Mouse (Mus musculus): ENCODE data around the gene Ube3b. TPM values are rescaled to one million over a fixed set of nuclear protein-coding genes. Genes with fewer than 3 reads are reported as not detected.

Ube3b gene
- total RNA-seq (2021), result 10 to 100 TPM; 62.7 to 67.8 TPM
- long read RNA-seq, experiment 1, full-length matches to known transcripts, result 22 of 38 reads
- long read RNA-seq, experiment 1, partial matches to known transcripts, result 13 of 38 reads
- long read RNA-seq, experiment 1, other reads (novel, unspliced or antisense), result 3 of 38 reads
- long read RNA-seq, experiment 2, full-length matches to known transcripts, result 1 of 21 reads
- long read RNA-seq, experiment 2, partial matches to known transcripts, result 18 of 21 reads
- long read RNA-seq, experiment 2, other reads (novel, unspliced or antisense), result 2 of 21 reads

- DNase-seq (ENCODE audit: low spot score in 2 of 2), result peak; percentile 80 to 81
Observed at GRCm38 (mm10) chr5:114380209-114381012, at the start of gene Ube3b, which contains the start of gene Kctd10. TSS of gene Ube3b (plus strand) at chr5:114380607. TSS of gene Kctd10 (minus strand) at chr5:114380508.

- no peak for DNase-seq (ENCODE audit: low spot score in 2 of 2)
Observed at GRCm38 (mm10) chr5:114342996-114343395, 37.4 kb upstream of the Ube3b start.

GRCm38 (mm10) chr5:114343612-114344011, 36.8 kb upstream of the Ube3b start:
- DNase-seq (ENCODE audit: low spot score in 2 of 2), result no peak

GRCm38 (mm10) chr5:114345538-114345937, 34.9 kb upstream of the Ube3b start:
- DNase-seq (ENCODE audit: low spot score in 2 of 2), result no peak

GRCm38 (mm10) chr5:114347005-114347404, 33.4 kb upstream of the Ube3b start:
- DNase-seq (ENCODE audit: low spot score in 2 of 2), result no peak

- DNase-seq (ENCODE audit: low spot score in 2 of 2), result no peak
Observed at GRCm38 (mm10) chr5:114351490-114351889, 28.9 kb upstream of the Ube3b start.

- peak; percentile 36 to 58 for DNase-seq (ENCODE audit: low spot score in 2 of 2)
Observed at GRCm38 (mm10) chr5:114356250-114356935, 24.0 kb upstream of the Ube3b start.

GRCm38 (mm10) chr5:114356936-114357751, 23.3 kb upstream of the Ube3b start:
- no peak for DNase-seq (ENCODE audit: low spot score in 2 of 2)

GRCm38 (mm10) chr5:114358833-114359232, 21.6 kb upstream of the Ube3b start:
- DNase-seq (ENCODE audit: low spot score in 2 of 2), result no peak

GRCm38 (mm10) chr5:114359586-114359985, 20.8 kb upstream of the Ube3b start:
- no peak for DNase-seq (ENCODE audit: low spot score in 2 of 2)

GRCm38 (mm10) chr5:114360968-114361367, 19.4 kb upstream of the Ube3b start:
- no peak for DNase-seq (ENCODE audit: low spot score in 2 of 2)

- peak; percentile 38 to 55 for DNase-seq (ENCODE audit: low spot score in 2 of 2)
Observed at GRCm38 (mm10) chr5:114365043-114365752, 15.2 kb upstream of the Ube3b start.

- no peak for DNase-seq (ENCODE audit: low spot score in 2 of 2)
Observed at GRCm38 (mm10) chr5:114368121-114368520, 12.3 kb upstream of the Ube3b start.

GRCm38 (mm10) chr5:114368803-114369496, 11.5 kb upstream of the Ube3b start:
- DNase-seq (ENCODE audit: low spot score in 2 of 2), result no peak

GRCm38 (mm10) chr5:114369921-114370320, 10.5 kb upstream of the Ube3b start:
- no peak for DNase-seq (ENCODE audit: low spot score in 2 of 2)

GRCm38 (mm10) chr5:114370371-114370776, 10.0 kb upstream of the Ube3b start:
- no peak for DNase-seq (ENCODE audit: low spot score in 2 of 2)

GRCm38 (mm10) chr5:114371331-114371730, 9.1 kb upstream of the Ube3b start:
- DNase-seq (ENCODE audit: low spot score in 2 of 2), result no peak

GRCm38 (mm10) chr5:114371731-114372473, 8.5 kb upstream of the Ube3b start:
- no peak for DNase-seq (ENCODE audit: low spot score in 2 of 2)

- DNase-seq (ENCODE audit: low spot score in 2 of 2), result no peak
Observed at GRCm38 (mm10) chr5:114372565-114372964, 7.8 kb upstream of the Ube3b start.

Data from adrenal gland, adult 18-20 months (tissue).